Mouse (Mus musculus): ENCODE results near the gene Gtdc1. TPM values are rescaled to one million over a fixed set of nuclear protein-coding genes. Genes with fewer than 3 reads are reported as not detected.

Gtdc1 gene
- polyA plus RNA-seq, 1 experiment from 2014 or later, result 13.2 TPM

DNA sequence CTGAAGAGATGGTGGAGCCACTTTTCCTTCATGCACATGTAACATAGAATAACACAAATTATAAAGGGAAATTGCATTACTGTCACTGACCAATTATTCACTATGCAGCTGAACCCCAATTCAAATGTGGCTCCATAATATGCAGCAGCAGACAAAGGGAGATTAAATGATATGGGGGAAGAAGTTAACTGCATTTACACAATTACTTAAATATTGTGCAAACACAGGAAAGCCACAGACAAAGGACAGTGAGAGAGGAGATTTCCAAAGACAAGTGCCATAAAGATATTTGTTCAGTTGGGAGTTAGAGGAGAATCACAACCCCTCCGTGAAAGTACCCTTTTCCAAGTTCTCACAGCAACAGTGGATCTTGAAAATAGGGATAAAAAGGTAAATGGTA is 163.6 kb downstream of the Gtdc1 start:
- Histone ChIP-seq H3K4me3 (ENCODE audit: low read length) (no peak overlapping the region), H3K9me3 (ENCODE audit: control insufficient read depth, low read length) (no peaks in the 10 kb centered on the region), H3K4me2 (ENCODE audit: low read depth, low read length) (no peak overlapping the region), H3K27me3 (ENCODE audit: control insufficient read depth, insufficient read depth, low read depth, low read length) (no peaks in the 10 kb centered on the region), H3K27ac (ENCODE audit: low read length) (no peak overlapping the region), H3K9ac (ENCODE audit: low read length) (no peak overlapping the region), H3K36me3 (ENCODE audit: control insufficient read depth, insufficient read depth, low read length) (no peaks in the 10 kb centered on the region), H3K4me1 (replicated peaks; ENCODE audit: control insufficient read depth, insufficient read depth, low read length) (no peaks in the 10 kb centered on the region)
- no peak for ATAC-seq (ENCODE audit: low read depth)
- WGBS, result 65% methylated on average over 1 of the region's 1 CpGs

- H3K4me1 ChIP-seq (replicated peaks; ENCODE audit: control insufficient read depth, insufficient read depth, low read length), result no peaks in the 10 kb centered on the region
- no peaks in the 10 kb centered on the region for H3K36me3 ChIP-seq (ENCODE audit: control insufficient read depth, insufficient read depth, low read length)
- no peak overlapping the region for H3K9ac ChIP-seq (ENCODE audit: low read length)
- no peak overlapping the region for H3K4me2 ChIP-seq (ENCODE audit: low read depth, low read length)
- no peak overlapping the region for H3K4me3 ChIP-seq (ENCODE audit: low read length)
- no peaks in the 10 kb centered on the region for H3K27me3 ChIP-seq (ENCODE audit: control insufficient read depth, insufficient read depth, low read depth, low read length)
- ATAC-seq (ENCODE audit: low read depth), result no peak
- H3K9me3 ChIP-seq (ENCODE audit: control insufficient read depth, low read length), result no peaks in the 10 kb centered on the region
- H3K27ac ChIP-seq (ENCODE audit: low read length), result no peak overlapping the region
- WGBS, result 100% methylated on average over 1 of the region's 1 CpGs
These were observed 190.8 kb downstream of the Gtdc1 start for GRCm38 (mm10) chr2:44736618-44737017.

DNA sequence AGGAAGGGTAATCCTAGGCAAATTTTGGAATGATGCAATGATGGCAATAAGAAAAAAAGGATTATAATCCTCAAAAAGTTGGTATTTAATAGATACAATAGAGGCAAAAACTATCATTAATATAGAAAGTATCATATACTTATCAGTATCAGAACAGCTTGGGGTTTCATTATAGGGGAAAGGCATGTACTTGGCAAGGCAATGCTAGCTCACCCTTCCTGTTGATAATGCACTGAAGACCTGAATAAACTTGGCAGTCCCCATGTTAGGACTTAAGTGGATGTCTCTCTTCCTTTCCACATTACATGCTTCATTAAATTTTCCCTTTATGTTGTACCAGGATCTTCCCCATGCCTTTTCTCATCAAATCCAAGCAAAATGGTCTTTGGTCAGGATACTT is 206.0 kb downstream of the Gtdc1 start:
- no peak overlapping the region for H3K9ac ChIP-seq (ENCODE audit: low read length)
- no peak overlapping the region for H3K27ac ChIP-seq (ENCODE audit: low read length)
- 0 out of 2 replicates have a peak, but pooled peaks cover 2% of the 10 kb centered on the region for H3K4me1 ChIP-seq (replicated peaks; ENCODE audit: control insufficient read depth, insufficient read depth, low read length)
- no peak overlapping the region for H3K4me2 ChIP-seq (ENCODE audit: low read depth, low read length)
- H3K4me3 ChIP-seq (ENCODE audit: low read length), result no peak overlapping the region
- ATAC-seq (ENCODE audit: low read depth), result no peak
- H3K9me3 ChIP-seq (ENCODE audit: control insufficient read depth, low read length), result no peaks in the 10 kb centered on the region
- no peaks in the 10 kb centered on the region for H3K27me3 ChIP-seq (ENCODE audit: control insufficient read depth, insufficient read depth, low read depth, low read length)
- no peaks in the 10 kb centered on the region for H3K36me3 ChIP-seq (ENCODE audit: control insufficient read depth, insufficient read depth, low read length)

GRCm38 (mm10) chr2:44705883-44706615 is 221.4 kb downstream of the Gtdc1 start:
- H3K4me3 ChIP-seq (ENCODE audit: low read length), result no peak overlapping the region
- no peaks in the 10 kb centered on the region for H3K36me3 ChIP-seq (ENCODE audit: control insufficient read depth, insufficient read depth, low read length)
- no peaks in the 10 kb centered on the region for H3K27me3 ChIP-seq (ENCODE audit: control insufficient read depth, insufficient read depth, low read depth, low read length)
- H3K9ac ChIP-seq (ENCODE audit: low read length), result no peak overlapping the region
- H3K4me1 ChIP-seq (replicated peaks; ENCODE audit: control insufficient read depth, insufficient read depth, low read length), result no peaks in the 10 kb centered on the region
- peak; percentile 97 for ATAC-seq (ENCODE audit: low read depth)
- no peaks in the 10 kb centered on the region for H3K9me3 ChIP-seq (ENCODE audit: control insufficient read depth, low read length)
- H3K4me2 ChIP-seq (ENCODE audit: low read depth, low read length), result peak overlapping the region; percentile 3; the same call in 1 of the 2 replicates
- H3K27ac ChIP-seq (ENCODE audit: low read length), result peak overlapping the region; percentile 83
- 52% methylated on average over 4 of the region's 4 CpGs for WGBS

GRCm38 (mm10) chr2:44700276-44700675 is 227.2 kb downstream of the Gtdc1 start:
- H3K36me3 ChIP-seq (ENCODE audit: control insufficient read depth, insufficient read depth, low read length), result no peaks in the 10 kb centered on the region
- H3K27me3 ChIP-seq (ENCODE audit: control insufficient read depth, insufficient read depth, low read depth, low read length), result no peaks in the 10 kb centered on the region
- no peaks in the 10 kb centered on the region for H3K4me1 ChIP-seq (replicated peaks; ENCODE audit: control insufficient read depth, insufficient read depth, low read length)
- H3K4me3 ChIP-seq (ENCODE audit: low read length), result no peak overlapping the region
- no peak overlapping the region for H3K9ac ChIP-seq (ENCODE audit: low read length)
- ATAC-seq (ENCODE audit: low read depth), result peak; percentile 41; the same call in 1 of the 2 replicates
- no peak overlapping the region for H3K27ac ChIP-seq (ENCODE audit: low read length)
- WGBS, result 40% methylated on average over 4 of the region's 4 CpGs
- no peak overlapping the region for H3K4me2 ChIP-seq (ENCODE audit: low read depth, low read length)
- no peaks in the 10 kb centered on the region for H3K9me3 ChIP-seq (ENCODE audit: control insufficient read depth, low read length)

DNA sequence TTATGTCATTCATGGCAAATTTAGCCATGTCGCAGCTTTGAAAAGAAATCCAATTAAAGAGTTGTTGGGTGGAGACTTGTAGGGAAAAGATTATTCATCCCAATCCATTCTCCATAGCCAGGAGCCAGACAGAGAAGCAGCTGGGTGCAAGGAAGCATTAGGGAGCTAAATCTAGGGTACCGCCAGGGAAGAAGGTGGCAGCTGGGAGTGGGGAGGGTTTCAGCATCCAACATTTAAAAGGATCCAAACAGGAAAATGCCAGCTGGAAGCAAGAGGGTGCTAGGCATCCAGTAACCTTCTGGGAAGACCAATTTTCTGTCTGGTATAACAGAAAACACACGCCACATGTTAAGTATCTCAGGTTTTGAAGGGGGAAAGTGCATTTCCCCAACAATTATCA is 231.0 kb downstream of the Gtdc1 start:
- no peak overlapping the region for H3K9ac ChIP-seq (ENCODE audit: low read length)
- no peak for ATAC-seq (ENCODE audit: low read depth)
- no peak overlapping the region for H3K4me2 ChIP-seq (ENCODE audit: low read depth, low read length)
- H3K9me3 ChIP-seq (ENCODE audit: control insufficient read depth, low read length), result no peaks in the 10 kb centered on the region
- no peaks in the 10 kb centered on the region for H3K4me1 ChIP-seq (replicated peaks; ENCODE audit: control insufficient read depth, insufficient read depth, low read length)
- WGBS, result 83% methylated on average over 3 of the region's 3 CpGs
- no peak overlapping the region for H3K4me3 ChIP-seq (ENCODE audit: low read length)
- H3K36me3 ChIP-seq (ENCODE audit: control insufficient read depth, insufficient read depth, low read length), result no peaks in the 10 kb centered on the region
- no peak overlapping the region for H3K27ac ChIP-seq (ENCODE audit: low read length)
- no peaks in the 10 kb centered on the region for H3K27me3 ChIP-seq (ENCODE audit: control insufficient read depth, insufficient read depth, low read depth, low read length)

DNA sequence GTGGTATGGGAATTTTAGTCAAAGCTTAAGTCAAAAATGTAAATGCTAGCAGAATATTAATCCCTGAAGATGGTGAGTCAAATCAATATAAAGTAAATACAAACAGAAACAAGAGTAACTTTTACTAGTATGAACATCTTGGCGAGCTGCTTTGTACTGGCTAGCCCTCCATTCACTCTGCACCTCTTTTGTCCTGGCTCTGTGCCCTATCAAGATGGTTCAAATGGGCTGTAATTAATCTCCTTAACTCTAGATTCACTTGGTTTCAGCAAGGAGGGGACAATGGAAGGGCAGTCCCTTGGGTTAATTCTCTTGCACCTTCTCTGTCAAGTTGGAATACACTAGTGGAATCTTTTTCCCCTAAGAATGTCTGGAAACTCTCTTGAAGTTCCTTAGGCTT is 233.6 kb downstream of the Gtdc1 start:
- H3K9me3 ChIP-seq (ENCODE audit: control insufficient read depth, low read length), result no peaks in the 10 kb centered on the region
- H3K9ac ChIP-seq (ENCODE audit: low read length), result no peak overlapping the region
- no peaks in the 10 kb centered on the region for H3K4me1 ChIP-seq (replicated peaks; ENCODE audit: control insufficient read depth, insufficient read depth, low read length)
- no peak overlapping the region for H3K27ac ChIP-seq (ENCODE audit: low read length)
- H3K27me3 ChIP-seq (ENCODE audit: control insufficient read depth, insufficient read depth, low read depth, low read length), result no peaks in the 10 kb centered on the region
- WGBS, result 57% methylated on average over 1 of the region's 1 CpGs
- no peaks in the 10 kb centered on the region for H3K36me3 ChIP-seq (ENCODE audit: control insufficient read depth, insufficient read depth, low read length)
- no peak overlapping the region for H3K4me2 ChIP-seq (ENCODE audit: low read depth, low read length)
- H3K4me3 ChIP-seq (ENCODE audit: low read length), result no peak overlapping the region
- no peak for ATAC-seq (ENCODE audit: low read depth)

- Histone ChIP-seq H3K9me3 (ENCODE audit: control insufficient read depth, low read length) (no peaks in the 10 kb centered on the region), H3K4me1 (replicated peaks; ENCODE audit: control insufficient read depth, insufficient read depth, low read length) (no peaks in the 10 kb centered on the region; the same call in 1 of the 2 replicates), H3K36me3 (ENCODE audit: control insufficient read depth, insufficient read depth, low read length) (no peaks in the 10 kb centered on the region), H3K27ac (ENCODE audit: low read length) (no peak overlapping the region), H3K9ac (ENCODE audit: low read length) (no peak overlapping the region), H3K4me3 (ENCODE audit: low read length) (no peak overlapping the region), H3K4me2 (ENCODE audit: low read depth, low read length) (no peak overlapping the region), H3K27me3 (ENCODE audit: control insufficient read depth, insufficient read depth, low read depth, low read length) (no peaks in the 10 kb centered on the region)
- 89% methylated on average over 7 of the region's 7 CpGs for WGBS
- no peak for ATAC-seq (ENCODE audit: low read depth)
These were observed 263.4 kb downstream of the Gtdc1 start for GRCm38 (mm10) chr2:44664049-44664448.

DNA sequence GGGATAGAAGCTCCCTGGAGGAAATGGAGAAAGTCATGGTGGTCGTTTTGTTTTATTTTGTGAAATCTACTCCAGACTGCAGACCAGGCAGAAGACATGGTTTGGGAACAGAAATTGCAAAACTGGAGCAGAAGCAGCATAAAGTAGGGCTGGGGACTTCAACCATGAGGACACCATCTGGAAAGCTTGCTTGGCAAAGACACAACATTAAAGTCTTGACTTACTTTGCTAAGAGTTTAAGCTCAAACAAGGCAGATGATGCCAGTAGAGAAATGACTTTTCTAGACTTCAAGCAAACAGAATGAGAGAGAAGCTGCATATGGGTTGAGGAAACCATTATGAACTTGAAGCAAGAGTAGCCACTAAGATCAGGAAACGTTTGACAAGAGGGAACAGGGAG is 267.6 kb downstream of the Gtdc1 start:
- no peak overlapping the region for H3K4me3 ChIP-seq (ENCODE audit: low read length)
- ATAC-seq (ENCODE audit: low read depth), result no peak
- H3K4me2 ChIP-seq (ENCODE audit: low read depth, low read length), result no peak overlapping the region
- no peaks in the 10 kb centered on the region for H3K9me3 ChIP-seq (ENCODE audit: control insufficient read depth, low read length)
- H3K4me1 ChIP-seq (replicated peaks; ENCODE audit: control insufficient read depth, insufficient read depth, low read length), result no peaks in the 10 kb centered on the region; the same call in 1 of the 2 replicates
- WGBS, result 59% methylated on average over 2 of the region's 2 CpGs
- no peaks in the 10 kb centered on the region for H3K27me3 ChIP-seq (ENCODE audit: control insufficient read depth, insufficient read depth, low read depth, low read length)
- no peaks in the 10 kb centered on the region for H3K36me3 ChIP-seq (ENCODE audit: control insufficient read depth, insufficient read depth, low read length)
- no peak overlapping the region for H3K9ac ChIP-seq (ENCODE audit: low read length)
- no peak overlapping the region for H3K27ac ChIP-seq (ENCODE audit: low read length)

Measured in lung, embryonic 16.5 days (tissue).